Mouse (Mus musculus) forebrain, embryonic 11.5 days (tissue): ENCODE measurements at regions not wholly inside any gene's neighbourhood (a gene's known extent, or its start where the extent isn't known, plus 50 kb on each side); places are given as distances from the start of the nearest gene placed in this dataset.

Experiments
- ATAC-seq: fragments of 200-750 bp; cut with Nextera tagmentation; replicated peaks from 2 replicates; pipeline ENCODE4 v1.8.0; 2017; ENCODE audit warnings: moderate TSS enrichment; ENCODE audit not compliant: low FRiP score
- DNase-seq: peaks from one replicate; pipeline ENCODE4 v3.0.0-alpha.2; 2017; ENCODE audit warnings: low spot score
- H3K27ac ChIP-seq: fragments of 300-500 bp; sonication (generic); 2 replicates; pipeline ENCODE4 v1.5.1; 2014; ENCODE audit warnings: low read depth, low read length
- H3K27me3 ChIP-seq: fragments of 300-500 bp; sonication (generic); 2 replicates; pipeline ENCODE4 v1.6.1; 2014; ENCODE audit warnings: mild to moderate bottlenecking, low read length, mixed read lengths; ENCODE audit not compliant: control insufficient read depth, insufficient read depth
- H3K36me3 ChIP-seq: fragments of 300-500 bp; sonication (generic); 2 replicates; pipeline ENCODE4 v1.6.1; 2014; ENCODE audit warnings: mild to moderate bottlenecking, low read length, moderate library complexity, mixed read lengths; ENCODE audit not compliant: control insufficient read depth, insufficient read depth
- H3K4me1 ChIP-seq: fragments of 300-500 bp; sonication (generic); replicated peaks from 2 replicates; pipeline ENCODE4 v1.6.1; 2014; ENCODE audit warnings: low read length, mixed read lengths; ENCODE audit not compliant: control insufficient read depth, insufficient read depth
- H3K4me2 ChIP-seq: fragments of 300-500 bp; sonication (generic); 2 replicates; pipeline ENCODE4 v1.6.1; 2014; ENCODE audit warnings: low read depth, mild to moderate bottlenecking, low read length, moderate library complexity, mixed read lengths; ENCODE audit not compliant: severe bottlenecking
- H3K4me3 ChIP-seq: fragments of 300-500 bp; sonication (generic); 2 replicates; pipeline ENCODE4 v1.5.1; 2014; ENCODE audit warnings: low read depth, low read length
- H3K9ac ChIP-seq: fragments of 300-500 bp; sonication (generic); 2 replicates; pipeline ENCODE4 v1.6.1; 2014; ENCODE audit warnings: low read length
- H3K9me3 ChIP-seq: fragments of 300-500 bp; sonication (generic); 2 replicates; pipeline ENCODE4 v1.6.1; 2016; ENCODE audit warnings: low read length, mixed read lengths; ENCODE audit not compliant: control insufficient read depth
- WGBS: fragments of 180-500 bp; shearing (Covaris S2); extraction: QIAGEN DNeasy Blood & Tissue Kit; methylation state at CpG from one replicate; pipeline ENCODE4 v1.1.7; 2014; 5-methylcytosine and 5-hydroxymethylcytosine counted together

- Histone ChIP-seq H3K36me3 (no peaks in the 10 kb centered on the region), H3K27me3 (no peaks in the 10 kb centered on the region; the same call in 1 of the 2 replicates), H3K4me1 (no peaks in the 10 kb centered on the region), H3K4me2 (no peak overlapping the region), H3K9me3 (no peaks in the 10 kb centered on the region), H3K27ac (no peak overlapping the region), H3K4me3 (no peak overlapping the region), H3K9ac (no peak overlapping the region)
- ATAC-seq (0 out of 2 replicates have a peak, but pooled peaks have one; percentile 39), DNase-seq (no peak)
- WGBS: 39% methylated on average over 4 of the region's 4 CpGs
Observed at GRCm38 (mm10) chrX:143462632-143463031, 55.8 kb upstream of the Pak3 start.

GRCm38 (mm10) chrX:143448636-143449346, 54.7 kb upstream of the Chrdl1 start:
- Histone ChIP-seq H3K9ac (no peak overlapping the region), H3K4me3 (no peak overlapping the region), H3K36me3 (no peaks in the 10 kb centered on the region), H3K27me3 (peaks cover under 1% of the 10 kb centered on the region; the same call in 1 of the 2 replicates), H3K4me2 (no peak overlapping the region), H3K27ac (no peak overlapping the region), H3K4me1 (no peaks in the 10 kb centered on the region), H3K9me3 (no peaks in the 10 kb centered on the region)
- DNase-seq: no peak
- WGBS: 59% methylated on average over 7 of the region's 7 CpGs
- no peak for ATAC-seq

GRCm38 (mm10) chrX:143444581-143444980, 50.5 kb upstream of the Chrdl1 start:
- Histone ChIP-seq H3K36me3 (no peaks in the 10 kb centered on the region), H3K4me2 (no peak overlapping the region), H3K27me3 (peaks cover 2% of the 10 kb centered on the region; the same call in 1 of the 2 replicates), H3K9ac (no peak overlapping the region), H3K4me3 (no peak overlapping the region), H3K27ac (no peak overlapping the region), H3K4me1 (no peaks in the 10 kb centered on the region), H3K9me3 (no peaks in the 10 kb centered on the region)
- DNase-seq (peak; percentile 70), ATAC-seq (no peak; the same call in 1 of the 2 replicates)
- WGBS: 9% methylated on average over 3 of the region's 3 CpGs
